Mouse (Mus musculus) hindbrain, embryonic 16.5 days (tissue): ENCODE data around the gene Bnip1. TPM values are rescaled to one million over a fixed set of nuclear protein-coding genes. Genes with fewer than 3 reads are reported as not detected.

Source experiments
- ATAC-seq: fragments of 200-750 bp; cut with Nextera tagmentation; 2 replicates; pipeline ENCODE4 v1.8.0; 2017; ENCODE audit warnings: moderate TSS enrichment, moderate library complexity
- H3K27ac ChIP-seq: fragments of 300-500 bp; sonication (generic); 2 replicates; pipeline ENCODE4 v1.5.1; 2014; ENCODE audit warnings: low read depth, mild to moderate bottlenecking, control low read depth, low read length, moderate library complexity
- H3K27me3 ChIP-seq: fragments of 300-500 bp; sonication (generic); replicated peaks from 2 replicates; pipeline ENCODE4 v1.6.1; 2014; ENCODE audit warnings: low read length; ENCODE audit not compliant: control insufficient read depth, insufficient read depth
- H3K36me3 ChIP-seq: fragments of 300-500 bp; sonication (generic); 2 replicates; pipeline ENCODE4 v1.6.1; 2014; ENCODE audit warnings: mild to moderate bottlenecking, low read length, moderate library complexity, mixed read lengths; ENCODE audit not compliant: control insufficient read depth, insufficient read depth
- H3K4me1 ChIP-seq: fragments of 300-500 bp; sonication (generic); 2 replicates; pipeline ENCODE4 v1.6.1; 2014; ENCODE audit warnings: low read depth, low read length; ENCODE audit not compliant: control insufficient read depth, insufficient read depth
- H3K4me2 ChIP-seq: fragments of 300-500 bp; sonication (generic); 2 replicates; pipeline ENCODE4 v1.6.1; 2014; ENCODE audit warnings: mild to moderate bottlenecking, low read length, control low read depth, moderate library complexity
- H3K4me3 ChIP-seq: fragments of 300-500 bp; sonication (generic); 2 replicates; pipeline ENCODE4 v1.5.1; 2014; ENCODE audit warnings: mild to moderate bottlenecking, low read length, control low read depth, moderate library complexity
- H3K9ac ChIP-seq: fragments of 300-500 bp; sonication (generic); 2 replicates; pipeline ENCODE4 v1.6.1; 2014; ENCODE audit warnings: low read depth, mild to moderate bottlenecking, control low read depth, low read length, moderate library complexity
- H3K9me3 ChIP-seq: fragments of 300-500 bp; sonication (generic); 2 replicates; pipeline ENCODE4 v1.6.1; 2014; ENCODE audit warnings: mild to moderate bottlenecking, low read length, moderate library complexity; ENCODE audit not compliant: control insufficient read depth
- WGBS: fragments of 180-500 bp; shearing (Covaris S2); extraction: QIAGEN DNeasy Blood & Tissue Kit; methylation state at CpG from one replicate; pipeline ENCODE4 v1.1.7; 2014; 5-methylcytosine and 5-hydroxymethylcytosine counted together
- polyA plus RNA-seq: library from polyadenylated mRNA; unstranded; fragments of >200 nt; fragmentation: Nextera tagmentation; extraction: Ambion mirVana; gene quantifications from 2 replicates; pipeline ENCODE4 v1.2.1, GENCODE M21; 2015

Gene Bnip1
- polyA plus RNA-seq, 1 experiment from 2014 or later, result 63.6 TPM

DNA sequence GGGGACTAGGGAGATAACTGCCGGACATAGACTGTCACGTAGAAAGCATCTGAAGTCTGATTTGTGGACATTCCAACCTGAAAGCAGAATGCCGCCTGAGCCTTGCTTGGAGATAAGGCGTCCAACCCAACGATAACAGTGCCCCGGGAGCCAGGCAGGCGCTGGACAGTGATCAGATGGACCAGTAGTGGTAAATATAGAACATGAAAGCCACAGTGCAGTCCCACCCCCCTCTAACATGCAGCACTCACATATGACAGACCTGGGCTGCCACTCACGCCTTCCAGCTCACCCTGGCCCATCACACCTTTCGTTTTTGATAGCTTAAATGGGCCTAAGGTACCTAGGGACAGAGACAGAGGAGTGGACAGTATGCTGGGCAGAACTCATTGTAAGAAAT is 32.6 kb downstream of the Bnip1 start:
- Histone ChIP-seq H3K36me3 (no peaks in the 10 kb centered on the region), H3K9me3 (no peaks in the 10 kb centered on the region), H3K27ac (no peak overlapping the region), H3K27me3 (no peaks in the 10 kb centered on the region), H3K4me3 (no peak overlapping the region), H3K4me1 (no peaks in the 10 kb centered on the region), H3K4me2 (no peak overlapping the region), H3K9ac (no peak overlapping the region)
- 90% methylated on average over 9 of the region's 9 CpGs for WGBS
- ATAC-seq, result no peak

- WGBS, result 83% methylated on average over 6 of the region's 6 CpGs
- no peak overlapping the region for H3K27ac ChIP-seq
- no peak for ATAC-seq
These were observed 35.9 kb downstream of the Bnip1 start for GRCm38 (mm10) chr17:26816810-26817209.

DNA sequence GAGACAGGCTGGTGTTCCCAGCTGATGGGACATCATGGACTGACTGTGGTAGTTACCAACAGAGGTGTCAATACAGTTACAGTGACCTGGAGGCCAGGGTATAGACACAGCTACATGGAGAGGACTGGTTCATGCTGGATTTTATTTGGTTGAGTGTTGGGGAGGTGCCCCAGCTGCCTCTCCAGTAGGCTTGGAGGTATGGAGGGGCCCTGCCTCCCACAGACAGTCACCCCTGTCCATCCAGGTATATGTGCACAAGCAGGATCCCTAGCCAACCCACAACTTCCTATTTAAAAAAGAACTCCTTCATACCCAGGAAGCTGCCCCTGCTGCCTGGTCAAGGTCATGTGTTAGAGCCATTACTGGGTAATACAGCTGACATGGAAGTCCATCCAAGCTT is 36.9 kb downstream of the Bnip1 start:
- no peaks in the 10 kb centered on the region for H3K4me1 ChIP-seq
- H3K36me3 ChIP-seq, result no peaks in the 10 kb centered on the region
- H3K27me3 ChIP-seq, result no peaks in the 10 kb centered on the region
- no peak overlapping the region for H3K4me2 ChIP-seq
- no peaks in the 10 kb centered on the region for H3K9me3 ChIP-seq
- H3K4me3 ChIP-seq, result no peak overlapping the region
- no peak overlapping the region for H3K27ac ChIP-seq
- no peak overlapping the region for H3K9ac ChIP-seq
- ATAC-seq, result no peak

More at GRCm38 (mm10) chr17:26816810-26817209, 35.9 kb downstream of the Bnip1 start:
- Histone ChIP-seq H3K27me3 (no peaks in the 10 kb centered on the region), H3K4me3 (no peak overlapping the region), H3K4me2 (no peak overlapping the region), H3K9me3 (no peaks in the 10 kb centered on the region), H3K4me1 (no peaks in the 10 kb centered on the region), H3K36me3 (no peaks in the 10 kb centered on the region), H3K9ac (no peak overlapping the region)

DNA sequence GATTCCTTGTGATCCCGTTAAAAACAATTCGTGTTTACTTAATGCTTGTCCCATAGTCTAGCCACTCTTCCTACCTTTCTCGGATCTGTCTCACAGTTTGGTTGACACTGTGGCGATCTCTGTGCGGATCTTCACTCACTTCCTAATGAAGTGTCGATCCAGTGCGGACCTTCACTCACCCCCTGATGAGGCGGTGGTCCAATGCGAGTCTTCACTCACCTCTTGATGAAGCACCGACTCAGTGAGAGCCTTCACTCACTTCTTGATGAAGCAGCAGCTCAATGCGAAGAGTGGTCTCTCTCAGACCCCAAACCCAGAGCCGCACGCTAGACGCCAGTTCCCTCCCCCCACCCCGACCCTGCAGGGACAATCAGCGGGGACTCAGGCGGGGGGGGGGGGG is 45.3 kb downstream of the Bnip1 start:
- ATAC-seq, result no peak
- no peak overlapping the region for H3K27ac ChIP-seq
- no peaks in the 10 kb centered on the region for H3K4me1 ChIP-seq
- H3K36me3 ChIP-seq, result no peaks in the 10 kb centered on the region
- H3K4me2 ChIP-seq, result no peak overlapping the region
- no peak overlapping the region for H3K4me3 ChIP-seq
- whole genome bisulfite sequencing, result 76% methylated on average over 16 of the region's 17 CpGs
- peaks cover 2% of the 10 kb centered on the region; the same call in 1 of the 2 replicates for H3K9me3 ChIP-seq
- no peaks in the 10 kb centered on the region; the same call in 1 of the 2 replicates for H3K27me3 ChIP-seq
- no peak overlapping the region for H3K9ac ChIP-seq

- Histone ChIP-seq H3K4me3 (no peak overlapping the region), H3K27me3 (peaks cover 37% of the 10 kb centered on the region), H3K4me2 (no peak overlapping the region), H3K4me1 (no peaks in the 10 kb centered on the region), H3K36me3 (no peaks in the 10 kb centered on the region), H3K9me3 (peaks cover 2% of the 10 kb centered on the region; the same call in 1 of the 2 replicates), H3K27ac (no peak overlapping the region), H3K9ac (no peak overlapping the region)
- no peak for ATAC-seq
- 79% methylated on average over 2 of the region's 2 CpGs for WGBS
These were observed 52.9 kb downstream of the Bnip1 start for GRCm38 (mm10) chr17:26833806-26834205.

DNA sequence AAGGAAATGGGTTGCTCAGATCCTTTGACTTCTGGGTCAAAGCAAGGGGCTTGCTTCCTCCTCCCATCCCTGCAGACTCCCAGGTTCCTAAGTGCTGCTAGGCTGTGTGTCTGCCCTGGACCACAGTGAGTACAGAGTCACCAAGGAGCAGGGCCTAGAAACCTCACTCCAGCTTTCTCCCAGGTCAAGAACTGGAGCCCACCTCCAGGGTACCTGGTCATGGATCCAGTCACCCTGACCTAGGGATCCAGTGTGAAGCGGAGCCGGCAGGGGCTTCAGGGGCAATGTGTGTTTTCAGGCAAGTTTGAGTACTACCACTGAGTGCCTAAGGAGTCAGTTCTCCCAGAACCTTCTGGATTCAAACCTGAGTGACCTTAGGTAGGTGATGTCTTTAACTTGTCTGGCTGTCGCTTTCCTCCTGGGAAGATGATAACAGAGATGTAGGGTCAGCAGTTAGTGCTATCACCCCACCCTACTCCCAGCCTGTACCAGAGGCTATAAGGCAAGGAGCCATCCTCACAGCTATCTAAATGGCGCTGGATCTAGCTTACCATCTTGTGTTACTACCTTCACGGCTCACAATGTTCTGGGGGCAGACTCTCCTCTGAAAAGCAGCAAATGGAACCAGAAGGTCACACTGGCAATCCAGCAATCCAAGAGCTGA is 53.6 kb downstream of the Bnip1 start:
- H3K4me2 ChIP-seq, result no peak overlapping the region
- no peak for ATAC-seq
- H3K9ac ChIP-seq, result no peak overlapping the region
- peaks cover 5% of the 10 kb centered on the region; the same call in 1 of the 2 replicates for H3K4me1 ChIP-seq
- no peaks in the 10 kb centered on the region for H3K36me3 ChIP-seq
- peaks cover 2% of the 10 kb centered on the region; the same call in 1 of the 2 replicates for H3K9me3 ChIP-seq
- H3K27ac ChIP-seq, result no peak overlapping the region
- peaks cover 44% of the 10 kb centered on the region for H3K27me3 ChIP-seq
- no peak overlapping the region for H3K4me3 ChIP-seq
- 85% methylated on average over 5 of the region's 5 CpGs for WGBS

GRCm38 (mm10) chr17:26834966-26835755 is 54.3 kb downstream of the Bnip1 start:
- Histone ChIP-seq H3K9me3 (peaks cover 2% of the 10 kb centered on the region; the same call in 1 of the 2 replicates), H3K4me2 (no peak overlapping the region), H3K9ac (no peak overlapping the region), H3K36me3 (no peaks in the 10 kb centered on the region), H3K4me1 (peaks cover 5% of the 10 kb centered on the region; the same call in 1 of the 2 replicates), H3K27me3 (peaks cover 51% of the 10 kb centered on the region), H3K27ac (no peak overlapping the region), H3K4me3 (no peak overlapping the region)
- no peak for ATAC-seq
- WGBS, result 38% methylated on average over 9 of the region's 9 CpGs

DNA sequence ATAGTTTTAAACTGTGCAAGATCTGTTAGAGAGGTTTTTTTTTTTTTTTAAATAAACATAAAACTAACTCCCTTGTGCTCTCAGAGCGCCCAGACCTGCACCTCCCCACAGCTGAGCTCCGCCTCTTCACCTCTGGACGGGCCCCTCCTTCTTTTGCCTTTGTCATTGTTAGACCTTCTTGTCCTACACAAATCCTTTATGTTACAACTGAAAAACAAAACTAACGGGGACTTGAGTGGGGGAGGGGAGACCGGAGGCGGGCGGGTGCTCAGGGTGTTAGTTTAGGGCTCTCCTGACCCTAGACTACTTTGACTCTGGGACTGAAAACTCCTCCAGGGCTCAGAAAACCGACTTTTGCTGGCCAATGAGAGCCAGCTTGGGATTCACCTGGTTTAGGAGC is 55.1 kb downstream of the Bnip1 start:
- no peak for ATAC-seq
- 4% methylated on average over 8 of the region's 8 CpGs for WGBS
- no peak overlapping the region for H3K9ac ChIP-seq
- peaks cover 5% of the 10 kb centered on the region; the same call in 1 of the 2 replicates for H3K4me1 ChIP-seq
- H3K36me3 ChIP-seq, result no peaks in the 10 kb centered on the region
- H3K9me3 ChIP-seq, result 0 out of 2 replicates have a peak, but pooled peaks cover under 1% of the 10 kb centered on the region
- no peak overlapping the region for H3K4me2 ChIP-seq
- no peak overlapping the region for H3K27ac ChIP-seq
- no peak overlapping the region for H3K4me3 ChIP-seq
- H3K27me3 ChIP-seq, result peaks cover 58% of the 10 kb centered on the region

DNA sequence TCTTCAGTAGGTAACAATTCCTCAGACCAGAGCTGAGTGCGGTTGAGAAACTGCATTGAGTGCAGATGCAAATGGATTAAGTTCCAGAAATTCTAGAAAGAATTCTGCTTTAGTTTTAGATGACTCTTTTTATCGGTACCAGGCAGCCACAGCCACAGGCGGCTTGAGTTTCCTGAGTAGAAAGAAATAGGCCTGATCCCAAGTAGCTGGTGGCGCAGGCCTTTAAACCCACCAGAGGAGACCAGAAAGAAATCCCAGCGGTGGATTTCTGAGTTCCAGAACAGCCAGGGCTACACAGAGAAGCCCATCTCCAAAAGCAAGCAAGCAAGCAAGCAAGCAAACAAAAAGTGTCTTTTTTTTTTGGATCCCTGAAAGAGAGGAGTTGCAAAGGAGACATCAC is 55.5 kb downstream of the Bnip1 start:
- H3K27me3 ChIP-seq, result peaks cover 62% of the 10 kb centered on the region
- H3K9me3 ChIP-seq, result no peaks in the 10 kb centered on the region
- peaks cover 5% of the 10 kb centered on the region; the same call in 1 of the 2 replicates for H3K4me1 ChIP-seq
- no peak for ATAC-seq
- no peak overlapping the region for H3K9ac ChIP-seq
- H3K27ac ChIP-seq, result no peak overlapping the region
- no peak overlapping the region for H3K4me3 ChIP-seq
- 11% methylated on average over 5 of the region's 5 CpGs for WGBS
- no peak overlapping the region for H3K4me2 ChIP-seq
- no peaks in the 10 kb centered on the region for H3K36me3 ChIP-seq
